Mouse (Mus musculus) hindbrain, embryonic 14.5 days (tissue): ENCODE results near the gene Slit1. TPM values are rescaled to one million over a fixed set of nuclear protein-coding genes. Genes with fewer than 3 reads are reported as not detected.

Experiments
- ATAC-seq: fragments of 200-750 bp; cut with Nextera tagmentation; 2 replicates; pipeline ENCODE4 v1.8.0; 2017; ENCODE audit warnings: moderate number of reproducible peaks, mild to moderate bottlenecking, moderate TSS enrichment, moderate library complexity; ENCODE audit not compliant: low FRiP score
- DNase-seq: peaks from one replicate; pipeline ENCODE4 v3.0.0-alpha.2; 2015; ENCODE audit warnings: low spot score
- H3K27ac ChIP-seq: fragments of 300-500 bp; sonication (generic); 2 replicates; pipeline ENCODE4 v1.5.1; 2014; ENCODE audit warnings: mild to moderate bottlenecking, moderate library complexity
- H3K27me3 ChIP-seq: fragments of 300-500 bp; sonication (generic); 2 replicates; pipeline ENCODE4 v1.6.1; 2014; ENCODE audit warnings: mild to moderate bottlenecking, low read length, mixed read lengths; ENCODE audit not compliant: control insufficient read depth, insufficient read depth
- H3K36me3 ChIP-seq: fragments of 300-500 bp; sonication (generic); replicated peaks from 2 replicates; pipeline ENCODE4 v1.6.1; 2014; ENCODE audit not compliant: control insufficient read depth, insufficient read depth
- H3K4me1 ChIP-seq: fragments of 300-500 bp; sonication (generic); replicated peaks from 2 replicates; pipeline ENCODE4 v1.6.1; 2014; ENCODE audit warnings: antibody characterized with exemption, low read length, mixed read lengths; ENCODE audit not compliant: control insufficient read depth, insufficient read depth
- H3K4me2 ChIP-seq: fragments of 300-500 bp; sonication (generic); replicated peaks from 2 replicates; pipeline ENCODE4 v1.6.1; 2014; ENCODE audit warnings: mild to moderate bottlenecking, moderate library complexity
- H3K4me3 ChIP-seq: fragments of 300-500 bp; sonication (generic); replicated peaks from 2 replicates; pipeline ENCODE4 v1.5.1; 2014; ENCODE audit warnings: mild to moderate bottlenecking, low read length
- H3K9ac ChIP-seq: fragments of 300-500 bp; sonication (generic); 2 replicates; pipeline ENCODE4 v1.6.1; 2014
- H3K9me3 ChIP-seq: fragments of 300-500 bp; sonication (generic); 2 replicates; pipeline ENCODE4 v1.6.1; 2016; ENCODE audit warnings: low read length; ENCODE audit not compliant: control insufficient read depth
- WGBS: fragments of 180-500 bp; shearing (Covaris S2); extraction: QIAGEN DNeasy Blood & Tissue Kit; methylation state at CpG from one replicate; pipeline ENCODE4 v1.1.7; 2014; 5-methylcytosine and 5-hydroxymethylcytosine counted together
- polyA plus RNA-seq: library from polyadenylated mRNA; unstranded; fragments of >200 nt; fragmentation: Nextera tagmentation; extraction: Ambion mirVana; gene quantifications from 2 replicates; pipeline ENCODE4 v1.2.1, GENCODE M21; 2014

Gene Slit1
- polyA plus RNA-seq, 1 experiment from 2014 or later: 36.4 TPM

GRCm38 (mm10) chr19:41761529-41761928 is 18.1 kb upstream of the Slit1 start:
- no peaks in the 10 kb centered on the region for H3K9me3 ChIP-seq
- no peaks in the 10 kb centered on the region for H3K4me1 ChIP-seq
- DNase-seq (peak; percentile 58), ATAC-seq (no peak)
- no peaks in the 10 kb centered on the region for H3K36me3 ChIP-seq
- H3K4me2 ChIP-seq: no peak overlapping the region
- 50% methylated on average over 9 of the region's 9 CpGs for WGBS
- H3K9ac ChIP-seq: no peak overlapping the region
- no peak overlapping the region for H3K27ac ChIP-seq
- no peak overlapping the region for H3K4me3 ChIP-seq
- H3K27me3 ChIP-seq: no peaks in the 10 kb centered on the region

GRCm38 (mm10) chr19:41759765-41760164 is 16.3 kb upstream of the Slit1 start:
- Histone ChIP-seq H3K27ac (no peak overlapping the region), H3K27me3 (no peaks in the 10 kb centered on the region), H3K4me2 (no peak overlapping the region), H3K9ac (no peak overlapping the region), H3K9me3 (no peaks in the 10 kb centered on the region), H3K4me3 (no peak overlapping the region), H3K4me1 (no peaks in the 10 kb centered on the region), H3K36me3 (no peaks in the 10 kb centered on the region)
- WGBS: 81% methylated on average over 6 of the region's 6 CpGs
- ATAC-seq (no peak), DNase-seq (no peak)

GRCm38 (mm10) chr19:41759270-41759669 is 15.8 kb upstream of the Slit1 start:
- H3K36me3 ChIP-seq: no peaks in the 10 kb centered on the region
- WGBS: 92% methylated on average over 5 of the region's 5 CpGs
- ATAC-seq: no peak

GRCm38 (mm10) chr19:41754760-41755159 is 11.3 kb upstream of the Slit1 start:
- Histone ChIP-seq H3K4me1 (no peaks in the 10 kb centered on the region; the same call in 1 of the 2 replicates), H3K9me3 (no peaks in the 10 kb centered on the region), H3K4me3 (no peak overlapping the region), H3K4me2 (no peak overlapping the region), H3K27me3 (no peaks in the 10 kb centered on the region), H3K27ac (no peak overlapping the region), H3K36me3 (no peaks in the 10 kb centered on the region), H3K9ac (no peak overlapping the region)
- ATAC-seq: no peak; the same call in 1 of the 2 replicates
- DNase-seq: no peak
- 39% methylated on average over 15 of the region's 15 CpGs for WGBS

More at GRCm38 (mm10) chr19:41759270-41759669, 15.8 kb upstream of the Slit1 start:
- H3K27me3 ChIP-seq: no peaks in the 10 kb centered on the region
- no peaks in the 10 kb centered on the region for H3K4me1 ChIP-seq
- no peak overlapping the region for H3K4me2 ChIP-seq
- H3K9ac ChIP-seq: no peak overlapping the region
- no peaks in the 10 kb centered on the region for H3K9me3 ChIP-seq
- no peak overlapping the region for H3K27ac ChIP-seq
- no peak for DNase-seq
- no peak overlapping the region for H3K4me3 ChIP-seq

- Histone ChIP-seq H3K9me3 (no peaks in the 10 kb centered on the region), H3K9ac (no peak overlapping the region), H3K27me3 (no peaks in the 10 kb centered on the region), H3K27ac (no peak overlapping the region), H3K36me3 (no peaks in the 10 kb centered on the region), H3K4me3 (no peak overlapping the region), H3K4me1 (peaks cover under 1% of the 10 kb centered on the region; the same call in 1 of the 2 replicates), H3K4me2 (no peak overlapping the region)
- ATAC-seq (no peak), DNase-seq (no peak)
- 65% methylated on average over 11 of the region's 11 CpGs for WGBS
These were observed 8.4 kb upstream of the Slit1 start for GRCm38 (mm10) chr19:41751906-41752305.

GRCm38 (mm10) chr19:41747436-41747835 is 4.0 kb upstream of the Slit1 start:
- Histone ChIP-seq H3K9ac (no peak overlapping the region), H3K4me2 (no peak overlapping the region), H3K4me1 (peaks cover 28% of the 10 kb centered on the region), H3K36me3 (no peaks in the 10 kb centered on the region), H3K9me3 (no peaks in the 10 kb centered on the region), H3K27ac (no peak overlapping the region), H3K27me3 (no peaks in the 10 kb centered on the region), H3K4me3 (no peak overlapping the region)
- ATAC-seq: no peak
- 87% methylated on average over 14 of the region's 14 CpGs for WGBS
- DNase-seq: no peak

- Histone ChIP-seq H3K36me3 (no peaks in the 10 kb centered on the region), H3K27ac (peak overlapping the region; percentile 36; the same call in 1 of the 2 replicates), H3K9me3 (no peaks in the 10 kb centered on the region), H3K4me1 (peaks cover 34% of the 10 kb centered on the region), H3K4me3 (no peak overlapping the region), H3K4me2 (no peak overlapping the region), H3K9ac (no peak overlapping the region), H3K27me3 (no peaks in the 10 kb centered on the region)
- DNase-seq (peak; percentile 78), ATAC-seq (peak; percentile 88)
- WGBS: 22% methylated on average over 15 of the region's 15 CpGs
These were observed 2.6 kb upstream of the Slit1 start for GRCm38 (mm10) chr19:41745941-41746557.

GRCm38 (mm10) chr19:41738896-41739295 is 4.6 kb downstream of the Slit1 start:
- 0 out of 2 replicates have a peak overlapping the region, but pooled peaks have one; percentile 73 for H3K27ac ChIP-seq

GRCm38 (mm10) chr19:41738429-41738805 is 5.0 kb downstream of the Slit1 start:
- Histone ChIP-seq H3K36me3 (no peaks in the 10 kb centered on the region), H3K4me3 (peak overlapping the region; percentile 14), H3K4me1 (peaks cover 59% of the 10 kb centered on the region), H3K27me3 (0 out of 2 replicates have a peak, but pooled peaks cover 3% of the 10 kb centered on the region), H3K27ac (peak overlapping the region; percentile 73), H3K9me3 (no peaks in the 10 kb centered on the region), H3K9ac (peak overlapping the region; percentile 44; the same call in 1 of the 2 replicates), H3K4me2 (peak overlapping the region; percentile 74)
- DNase-seq: no peak
- 4% methylated on average over 14 of the region's 14 CpGs for WGBS
- ATAC-seq: peak; percentile 22

More at GRCm38 (mm10) chr19:41738896-41739295, 4.6 kb downstream of the Slit1 start:
- Histone ChIP-seq H3K4me1 (peaks cover 61% of the 10 kb centered on the region), H3K9ac (peak overlapping the region; percentile 44; the same call in 1 of the 2 replicates), H3K4me2 (peak overlapping the region; percentile 74), H3K27me3 (0 out of 2 replicates have a peak, but pooled peaks cover 3% of the 10 kb centered on the region), H3K4me3 (0 out of 2 replicates have a peak overlapping the region, but pooled peaks have one; percentile 14), H3K36me3 (no peaks in the 10 kb centered on the region), H3K9me3 (no peaks in the 10 kb centered on the region)
- ATAC-seq: no peak
- no peak for DNase-seq
- WGBS: 12% methylated on average over 4 of the region's 4 CpGs
